Mouse (Mus musculus) brain, adult 2 months (tissue): ENCODE data around the gene Ncl.

Experiments used
- DNase-seq: peaks from one replicate; pipeline ENCODE4 v3.0.0; 2011; ENCODE audit warnings: low read depth, low spot score

Gene Ncl

GRCm38 (mm10) chr1:86358906-86359797 is at the start of gene Ncl:
Gene Ncl, minus strand, starts transcription at chr1:86359400.
- DNase-seq: peak; percentile 100

GRCm38 (mm10) chr1:86408515-86408914 is 49.3 kb upstream of the Ncl start:
- no peak for DNase-seq

GRCm38 (mm10) chr1:86406914-86407313 is 47.7 kb upstream of the Ncl start:
- DNase-seq: peak; percentile 22

- peak; percentile 37 for DNase-seq
Observed at GRCm38 (mm10) chr1:86406313-86406712, 47.1 kb upstream of the Ncl start.

GRCm38 (mm10) chr1:86404834-86405233 is 45.6 kb upstream of the Ncl start:
- DNase-seq: no peak

GRCm38 (mm10) chr1:86400096-86400754 is 41.0 kb upstream of the Ncl start:
- DNase-seq: no peak

- no peak for DNase-seq
Observed at GRCm38 (mm10) chr1:86399322-86399721, 40.1 kb upstream of the Ncl start.

GRCm38 (mm10) chr1:86398222-86398621 is 39.0 kb upstream of the Ncl start:
- no peak for DNase-seq

- DNase-seq: no peak
Observed at GRCm38 (mm10) chr1:86397621-86398020, 38.4 kb upstream of the Ncl start.

- no peak for DNase-seq
Observed at GRCm38 (mm10) chr1:86395897-86396296, 36.7 kb upstream of the Ncl start.

GRCm38 (mm10) chr1:86394246-86394645 is 35.0 kb upstream of the Ncl start:
- DNase-seq: no peak

GRCm38 (mm10) chr1:86393219-86393618 is 34.0 kb upstream of the Ncl start:
- no peak for DNase-seq

GRCm38 (mm10) chr1:86391425-86391824 is 32.2 kb upstream of the Ncl start:
- DNase-seq: peak; percentile 39

- DNase-seq: peak; percentile 74
Observed at GRCm38 (mm10) chr1:86389230-86389629, 30.0 kb upstream of the Ncl start.

- DNase-seq: peak; percentile 85
Observed at GRCm38 (mm10) chr1:86381027-86381426, 21.8 kb upstream of the Ncl start.

GRCm38 (mm10) chr1:86379161-86379569 is 20.0 kb upstream of the Ncl start:
- peak; percentile 57 for DNase-seq

- DNase-seq: peak; percentile 64
Observed at GRCm38 (mm10) chr1:86378662-86379061, 19.5 kb upstream of the Ncl start.

- DNase-seq: no peak
Observed at GRCm38 (mm10) chr1:86376354-86376753, 17.2 kb upstream of the Ncl start.

GRCm38 (mm10) chr1:86371997-86372396 is 12.8 kb upstream of the Ncl start:
- DNase-seq: peak; percentile 71

GRCm38 (mm10) chr1:86368086-86368485 is 8.9 kb upstream of the Ncl start:
- DNase-seq: peak; percentile 33

- peak; percentile 37 for DNase-seq
Observed at GRCm38 (mm10) chr1:86363671-86364070, 4.5 kb upstream of the Ncl start.

- DNase-seq: no peak
Observed at GRCm38 (mm10) chr1:86361852-86362615, 2.8 kb upstream of the Ncl start.
